Mouse (Mus musculus): ENCODE data around the gene Car15. TPM values are rescaled to one million over a fixed set of nuclear protein-coding genes. Genes with fewer than 3 reads are reported as not detected.

Car15 gene
- polyA plus RNA-seq, 1 experiment, result 372 TPM

DNA sequence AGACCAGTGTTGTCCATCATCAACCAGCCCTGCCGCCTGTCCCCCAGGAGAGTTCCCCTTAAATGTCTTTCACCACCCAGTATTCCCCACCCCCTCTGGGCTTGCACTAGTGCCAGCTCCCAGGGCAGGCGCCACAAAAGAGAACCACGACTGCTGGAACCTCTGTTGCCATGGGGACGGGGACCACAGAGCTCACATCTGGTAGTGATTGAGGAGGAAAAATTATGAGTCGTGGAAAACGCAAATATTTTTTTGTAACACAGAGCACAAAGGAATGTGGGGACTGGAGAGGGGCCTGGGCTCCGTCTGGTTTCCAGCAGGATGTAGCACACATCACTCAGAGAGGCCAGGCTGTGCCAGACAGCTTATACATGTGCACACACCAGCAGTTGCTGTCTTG is 28.5 kb downstream of the Car15 start:
- Histone ChIP-seq H3K4me3 (ENCODE audit: insufficient read depth, low read depth, low read length) (no peak overlapping the region), H3K27me3 (replicated peaks; ENCODE audit: control insufficient read depth, insufficient read depth, low read length) (0 out of 2 replicates have a peak, but pooled peaks cover 3% of the 10 kb centered on the region), H3K36me3 (ENCODE audit: control insufficient read depth, insufficient read depth, low read length) (no peaks in the 10 kb centered on the region), H3K27ac (ENCODE audit: insufficient read depth, low read depth, low read length) (no peak overlapping the region), H3K4me1 (ENCODE audit: control insufficient read depth, insufficient read depth, low read length) (no peaks in the 10 kb centered on the region; the same call in 1 of the 2 replicates)
- 59% methylated on average over 7 of the region's 7 CpGs for WGBS
- DNase-seq, result no peak
- TF ChIP-seq POLR2A (IDR thresholded peaks at IDR 0.05; ENCODE audit: low read depth, low read length) (no peak), CTCF (conservative IDR thresholded peaks at IDR 0.05; ENCODE audit: insufficient read depth, insufficient read length, low read depth, low read length) (no peak)

DNA sequence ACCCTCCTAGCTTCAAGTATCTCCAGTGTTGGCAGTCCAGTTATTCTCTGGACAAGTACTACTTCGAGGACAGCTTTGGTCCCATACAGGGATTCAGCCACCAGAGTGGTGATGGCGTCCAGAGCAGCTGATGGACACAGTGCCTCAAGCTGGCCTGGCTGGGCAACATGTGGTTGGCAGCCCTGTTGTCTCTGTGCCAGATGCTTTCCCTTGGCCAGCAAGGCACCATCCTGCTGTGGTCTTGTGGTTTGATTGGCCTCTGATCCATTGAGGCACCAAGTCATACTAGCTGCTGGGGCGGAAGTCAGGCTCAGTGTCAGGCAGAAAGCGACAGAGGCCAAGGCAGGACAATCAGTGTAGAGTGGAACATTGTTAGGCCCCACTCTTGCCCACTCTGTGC is 29.0 kb downstream of the Car15 start:
- Histone ChIP-seq H3K36me3 (ENCODE audit: control insufficient read depth, insufficient read depth, low read length) (no peaks in the 10 kb centered on the region), H3K27me3 (replicated peaks; ENCODE audit: control insufficient read depth, insufficient read depth, low read length) (0 out of 2 replicates have a peak, but pooled peaks cover 3% of the 10 kb centered on the region), H3K27ac (ENCODE audit: insufficient read depth, low read depth, low read length) (no peak overlapping the region), H3K4me3 (ENCODE audit: insufficient read depth, low read depth, low read length) (no peak overlapping the region), H3K4me1 (ENCODE audit: control insufficient read depth, insufficient read depth, low read length) (no peaks in the 10 kb centered on the region; the same call in 1 of the 2 replicates)
- TF ChIP-seq POLR2A (IDR thresholded peaks at IDR 0.05; ENCODE audit: low read depth, low read length) (no peak), CTCF (conservative IDR thresholded peaks at IDR 0.05; ENCODE audit: insufficient read depth, insufficient read length, low read depth, low read length) (no peak)
- WGBS, result 89% methylated on average over 4 of the region's 4 CpGs
- no peak for DNase-seq

DNA sequence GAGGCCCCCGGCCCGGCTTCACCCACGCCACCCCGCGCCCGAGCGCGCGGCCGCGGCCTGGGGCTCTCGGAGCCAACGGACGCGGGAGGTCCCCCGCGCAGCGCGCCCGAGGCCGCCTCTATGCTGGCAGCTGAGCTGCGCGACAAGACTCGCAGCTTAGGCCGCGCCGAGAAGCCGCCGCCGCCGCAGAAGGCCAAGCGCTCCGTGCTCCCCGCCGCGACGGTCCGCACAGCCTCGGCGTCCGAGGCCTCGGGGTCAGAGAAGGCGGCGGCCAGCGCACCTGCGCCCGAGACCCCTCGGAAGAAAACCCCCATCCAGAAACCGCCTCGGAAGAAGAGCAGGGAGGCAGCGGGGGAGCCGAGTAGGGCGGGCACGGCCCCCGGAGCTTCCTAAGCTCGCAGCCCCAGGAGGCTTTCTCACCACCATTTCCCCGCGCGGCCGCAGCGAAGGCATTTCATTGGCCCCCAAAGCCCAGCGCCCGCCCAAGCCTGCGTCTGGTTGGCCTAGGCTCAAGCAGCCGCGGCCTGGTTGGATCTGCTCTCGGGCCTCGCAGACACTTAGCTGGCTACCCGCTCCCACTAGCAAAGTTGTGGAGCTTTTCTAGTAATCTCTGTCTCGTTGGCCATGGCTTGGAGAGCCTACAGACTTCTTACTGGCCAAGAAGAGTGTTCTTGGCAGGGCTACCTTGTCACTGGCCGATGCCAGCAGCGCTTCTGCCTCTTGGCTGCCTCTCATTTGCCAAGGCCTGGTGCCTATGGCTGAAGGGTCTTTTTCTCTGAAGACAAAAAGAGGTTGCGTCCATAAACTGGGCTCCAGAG is 30.8 kb downstream of the Car15 start:
- peak overlapping the region; percentile 51 for H3K4me3 ChIP-seq (ENCODE audit: insufficient read depth, low read depth, low read length)
- H3K36me3 ChIP-seq (ENCODE audit: control insufficient read depth, insufficient read depth, low read length), result no peaks in the 10 kb centered on the region
- DNase-seq, result peak; percentile 88
- TF ChIP-seq POLR2A (IDR thresholded peaks at IDR 0.05; ENCODE audit: low read depth, low read length) (no peak), CTCF (conservative IDR thresholded peaks at IDR 0.05; ENCODE audit: insufficient read depth, insufficient read length, low read depth, low read length) (no peak)
- H3K27ac ChIP-seq (ENCODE audit: insufficient read depth, low read depth, low read length), result no peak overlapping the region
- 13% methylated on average over 72 of the region's 73 CpGs for whole genome bisulfite sequencing
- 0 out of 2 replicates have a peak, but pooled peaks cover 3% of the 10 kb centered on the region for H3K27me3 ChIP-seq (replicated peaks; ENCODE audit: control insufficient read depth, insufficient read depth, low read length)
- H3K4me1 ChIP-seq (ENCODE audit: control insufficient read depth, insufficient read depth, low read length), result peaks cover 6% of the 10 kb centered on the region; the same call in 1 of the 2 replicates

DNA sequence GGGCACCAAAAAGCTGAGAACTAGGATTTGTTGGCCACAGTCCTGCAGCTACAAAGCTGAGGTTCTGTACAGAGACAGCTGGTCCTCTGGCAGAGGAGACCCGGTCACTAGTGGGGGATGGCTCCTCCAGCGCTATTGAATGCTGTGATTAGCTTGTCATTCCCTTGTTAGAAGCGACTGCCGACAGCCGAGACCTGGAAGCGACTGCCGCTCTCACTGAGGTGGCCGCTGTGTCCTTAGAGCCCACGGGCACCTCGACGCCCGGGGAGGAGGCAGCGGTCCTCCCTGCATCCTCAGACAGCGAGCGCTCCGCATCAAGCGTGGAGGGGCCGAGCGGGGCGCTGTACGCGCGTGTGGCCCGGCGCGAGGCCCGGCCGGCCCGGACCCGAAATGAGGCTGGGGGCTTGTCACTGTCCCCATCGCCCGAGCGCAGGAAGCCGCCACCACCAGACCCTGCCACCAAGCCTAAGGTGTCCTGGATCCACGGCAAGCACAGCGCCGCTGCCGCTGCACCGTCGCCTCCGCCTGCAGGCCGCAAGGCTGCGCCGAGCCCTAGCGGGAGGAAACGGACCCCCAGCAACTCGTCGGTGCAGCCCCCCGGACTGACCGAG is 31.5 kb downstream of the Car15 start:
- Histone ChIP-seq H3K4me3 (ENCODE audit: insufficient read depth, low read depth, low read length) (peak overlapping the region; percentile 51), H3K27me3 (replicated peaks; ENCODE audit: control insufficient read depth, insufficient read depth, low read length) (0 out of 2 replicates have a peak, but pooled peaks cover 3% of the 10 kb centered on the region), H3K27ac (ENCODE audit: insufficient read depth, low read depth, low read length) (no peak overlapping the region), H3K4me1 (ENCODE audit: control insufficient read depth, insufficient read depth, low read length) (peaks cover 8% of the 10 kb centered on the region; the same call in 1 of the 2 replicates), H3K36me3 (ENCODE audit: control insufficient read depth, insufficient read depth, low read length) (no peaks in the 10 kb centered on the region)
- WGBS, result 16% methylated on average over 50 of the region's 50 CpGs
- DNase-seq, result no peak
- no peak for TF ChIP-seq CTCF (conservative IDR thresholded peaks at IDR 0.05; ENCODE audit: insufficient read depth, insufficient read length, low read depth, low read length)
- no peak for TF ChIP-seq POLR2A (IDR thresholded peaks at IDR 0.05; ENCODE audit: low read depth, low read length)

DNA sequence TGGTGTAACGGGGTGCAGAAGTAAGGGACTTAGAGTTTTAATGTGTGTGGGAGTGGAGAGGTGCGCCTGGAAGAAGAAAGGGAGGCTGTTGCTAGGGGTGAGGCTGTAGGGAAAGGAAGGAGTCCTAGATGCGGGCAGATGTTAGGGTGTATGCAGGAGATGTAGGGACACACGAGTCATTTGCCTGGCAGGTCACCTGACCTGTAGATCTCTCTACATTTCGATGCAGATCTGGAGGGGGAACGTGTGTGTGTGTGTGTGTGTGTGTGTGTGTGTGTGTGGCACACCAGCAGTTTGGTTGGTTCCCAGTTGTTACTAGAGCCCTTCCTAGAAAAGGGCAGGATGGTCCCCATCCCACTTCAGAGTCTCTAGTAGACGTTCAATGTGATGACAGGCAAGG is 33.2 kb downstream of the Car15 start:
- Histone ChIP-seq H3K4me3 (ENCODE audit: insufficient read depth, low read depth, low read length) (no peak overlapping the region), H3K27me3 (replicated peaks; ENCODE audit: control insufficient read depth, insufficient read depth, low read length) (0 out of 2 replicates have a peak, but pooled peaks cover 3% of the 10 kb centered on the region), H3K36me3 (ENCODE audit: control insufficient read depth, insufficient read depth, low read length) (no peaks in the 10 kb centered on the region), H3K4me1 (ENCODE audit: control insufficient read depth, insufficient read depth, low read length) (peaks cover 8% of the 10 kb centered on the region; the same call in 1 of the 2 replicates), H3K27ac (ENCODE audit: insufficient read depth, low read depth, low read length) (no peak overlapping the region)
- DNase-seq, result no peak
- TF ChIP-seq CTCF (conservative IDR thresholded peaks at IDR 0.05; ENCODE audit: insufficient read depth, insufficient read length, low read depth, low read length) (no peak), POLR2A (IDR thresholded peaks at IDR 0.05; ENCODE audit: low read depth, low read length) (no peak)
- 49% methylated on average over 7 of the region's 7 CpGs for WGBS

DNA sequence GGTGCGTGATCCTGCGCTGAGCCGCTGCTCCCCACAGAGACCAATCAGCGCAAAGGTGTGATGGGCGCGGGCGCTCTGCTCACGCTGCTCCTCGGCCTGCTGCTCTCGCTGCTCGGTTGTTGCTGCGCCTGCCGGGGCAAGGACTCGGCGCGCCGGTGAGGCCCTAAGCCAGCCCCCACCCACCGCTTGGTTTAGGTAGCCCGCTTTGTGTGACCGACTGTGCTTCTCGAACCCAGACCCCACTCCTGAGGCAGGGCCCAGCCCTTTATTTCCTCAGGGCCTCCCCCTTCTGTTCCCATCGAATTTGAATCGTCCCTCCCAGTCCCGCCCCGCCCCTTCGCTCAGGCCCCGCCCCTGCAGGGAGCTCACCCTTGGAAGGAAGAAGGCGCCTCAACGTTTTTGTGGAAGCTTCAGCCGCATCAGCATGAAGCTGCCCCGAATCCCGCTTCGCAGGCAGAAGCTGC is 33.7 kb downstream of the Car15 start:
- H3K4me1 ChIP-seq (ENCODE audit: control insufficient read depth, insufficient read depth, low read length), result peaks cover 8% of the 10 kb centered on the region; the same call in 1 of the 2 replicates
- TF ChIP-seq POLR2A (IDR thresholded peaks at IDR 0.05; ENCODE audit: low read depth, low read length) (no peak), CTCF (conservative IDR thresholded peaks at IDR 0.05; ENCODE audit: insufficient read depth, insufficient read length, low read depth, low read length) (no peak)
- no peaks in the 10 kb centered on the region for H3K36me3 ChIP-seq (ENCODE audit: control insufficient read depth, insufficient read depth, low read length)
- H3K27ac ChIP-seq (ENCODE audit: insufficient read depth, low read depth, low read length), result no peak overlapping the region
- H3K27me3 ChIP-seq (replicated peaks; ENCODE audit: control insufficient read depth, insufficient read depth, low read length), result 0 out of 2 replicates have a peak, but pooled peaks cover 3% of the 10 kb centered on the region
- WGBS, result 13% methylated on average over 33 of the region's 33 CpGs
- H3K4me3 ChIP-seq (ENCODE audit: insufficient read depth, low read depth, low read length), result peak overlapping the region; percentile 16; the same call in 1 of the 2 replicates
- DNase-seq, result peak; percentile 45
